Mouse (Mus musculus): ENCODE measurements at regions not wholly inside any gene's neighbourhood (a gene's known extent, or its start where the extent isn't known, plus 50 kb on each side); places are given as distances from the start of the nearest gene placed in this dataset.

GRCm38 (mm10) chr2:139356280-139357010 is 137.3 kb upstream of the Sptlc3 start:
- 77% methylated on average over 3 of the region's 3 CpGs for WGBS
- H3K27me3 ChIP-seq (ENCODE audit: control insufficient read depth, insufficient read depth, low read depth, low read length): no peaks in the 10 kb centered on the region
- ATAC-seq (ENCODE audit: low read depth): no peak

DNA sequence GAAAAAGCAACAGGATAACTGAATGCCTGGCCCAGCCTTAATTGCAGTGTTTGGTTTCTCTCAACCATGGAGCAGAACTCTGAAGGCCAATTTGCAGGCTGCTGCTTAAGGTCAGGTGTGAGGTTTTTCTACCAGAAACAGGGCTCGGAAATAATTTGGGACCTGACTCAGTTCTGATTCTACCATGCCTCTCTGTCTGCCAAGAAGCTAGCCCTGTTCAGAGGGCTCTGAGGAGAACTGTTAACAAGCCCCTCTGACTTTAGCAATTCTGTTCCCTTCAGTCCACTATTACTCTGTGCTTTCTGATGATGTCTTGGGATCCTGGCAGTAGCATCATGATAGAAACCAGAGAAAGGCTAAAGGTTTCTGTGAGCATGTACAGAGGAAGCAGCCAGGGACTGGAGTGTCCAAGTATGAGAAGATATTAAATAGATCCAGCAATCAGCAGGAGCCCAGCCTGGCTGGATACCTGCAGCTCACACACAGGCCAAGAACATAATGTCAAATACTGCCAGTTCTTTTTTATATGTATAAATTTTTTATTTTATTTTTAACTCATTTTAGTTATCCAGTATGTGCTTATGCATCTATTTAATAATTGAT is 131.4 kb upstream of the Sptlc3 start:
- Histone ChIP-seq H3K4me3 (ENCODE audit: low read length) (no peak overlapping the region), H3K27ac (ENCODE audit: low read length) (no peak overlapping the region), H3K4me2 (ENCODE audit: low read depth, low read length) (no peak overlapping the region), H3K27me3 (ENCODE audit: control insufficient read depth, insufficient read depth, low read depth, low read length) (no peaks in the 10 kb centered on the region), H3K36me3 (ENCODE audit: control insufficient read depth, insufficient read depth, low read length) (no peaks in the 10 kb centered on the region), H3K9ac (ENCODE audit: low read length) (no peak overlapping the region), H3K4me1 (replicated peaks; ENCODE audit: control insufficient read depth, insufficient read depth, low read length) (no peaks in the 10 kb centered on the region), H3K9me3 (ENCODE audit: control insufficient read depth, low read length) (no peaks in the 10 kb centered on the region)
- 90% methylated on average over 1 of the region's 1 CpGs for WGBS
- ATAC-seq (ENCODE audit: low read depth): no peak

More at GRCm38 (mm10) chr2:139356280-139357010, 137.3 kb upstream of the Sptlc3 start:
- Histone ChIP-seq H3K36me3 (ENCODE audit: control insufficient read depth, insufficient read depth, low read length) (no peaks in the 10 kb centered on the region), H3K4me2 (ENCODE audit: low read depth, low read length) (no peak overlapping the region), H3K9me3 (ENCODE audit: control insufficient read depth, low read length) (no peaks in the 10 kb centered on the region), H3K27ac (ENCODE audit: low read length) (no peak overlapping the region), H3K4me3 (ENCODE audit: low read length) (no peak overlapping the region), H3K4me1 (replicated peaks; ENCODE audit: control insufficient read depth, insufficient read depth, low read length) (no peaks in the 10 kb centered on the region), H3K9ac (ENCODE audit: low read length) (no peak overlapping the region)

- Histone ChIP-seq H3K4me2 (ENCODE audit: low read depth, low read length) (no peak overlapping the region), H3K36me3 (ENCODE audit: control insufficient read depth, insufficient read depth, low read length) (no peaks in the 10 kb centered on the region), H3K4me3 (ENCODE audit: low read length) (no peak overlapping the region), H3K9me3 (ENCODE audit: control insufficient read depth, low read length) (no peaks in the 10 kb centered on the region), H3K9ac (ENCODE audit: low read length) (no peak overlapping the region), H3K27me3 (ENCODE audit: control insufficient read depth, insufficient read depth, low read depth, low read length) (no peaks in the 10 kb centered on the region), H3K4me1 (replicated peaks; ENCODE audit: control insufficient read depth, insufficient read depth, low read length) (no peaks in the 10 kb centered on the region), H3K27ac (ENCODE audit: low read length) (no peak overlapping the region)
- 11% methylated on average over 1 of the region's 1 CpGs for WGBS
- no peak for ATAC-seq (ENCODE audit: low read depth)
These were observed 123.6 kb upstream of the Sptlc3 start for GRCm38 (mm10) chr2:139370070-139370469.

GRCm38 (mm10) chr2:139380285-139380684 is 113.4 kb upstream of the Sptlc3 start:
- WGBS: 79% methylated on average over 6 of the region's 6 CpGs
- H3K9me3 ChIP-seq (ENCODE audit: control insufficient read depth, low read length): no peaks in the 10 kb centered on the region
- no peak overlapping the region for H3K4me3 ChIP-seq (ENCODE audit: low read length)
- no peak for ATAC-seq (ENCODE audit: low read depth)
- H3K4me1 ChIP-seq (replicated peaks; ENCODE audit: control insufficient read depth, insufficient read depth, low read length): no peaks in the 10 kb centered on the region
- no peak overlapping the region for H3K9ac ChIP-seq (ENCODE audit: low read length)
- H3K27me3 ChIP-seq (ENCODE audit: control insufficient read depth, insufficient read depth, low read depth, low read length): no peaks in the 10 kb centered on the region
- no peaks in the 10 kb centered on the region for H3K36me3 ChIP-seq (ENCODE audit: control insufficient read depth, insufficient read depth, low read length)
- H3K27ac ChIP-seq (ENCODE audit: low read length): no peak overlapping the region
- H3K4me2 ChIP-seq (ENCODE audit: low read depth, low read length): no peak overlapping the region

DNA sequence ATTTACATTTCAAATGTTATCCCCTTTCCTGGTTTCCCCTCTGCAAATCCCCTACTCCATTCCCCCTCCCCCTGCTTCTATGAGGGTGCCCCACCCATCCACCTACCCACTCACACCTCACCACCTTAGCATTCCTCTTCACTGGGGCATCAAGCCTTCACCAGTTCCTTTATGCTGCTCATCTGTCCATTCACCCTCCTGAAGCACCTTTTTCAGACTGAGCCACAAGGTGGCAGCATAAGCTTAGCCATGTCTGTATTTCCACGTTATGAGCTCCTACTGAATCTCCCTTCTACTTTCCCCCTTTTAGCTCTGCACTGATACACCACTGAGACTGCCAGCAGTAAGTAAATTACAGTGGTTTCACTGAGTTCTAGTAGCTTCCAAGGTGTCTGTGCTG is 112.1 kb upstream of the Sptlc3 start:
- no peak overlapping the region for H3K4me2 ChIP-seq (ENCODE audit: low read depth, low read length)
- H3K36me3 ChIP-seq (ENCODE audit: control insufficient read depth, insufficient read depth, low read length): no peaks in the 10 kb centered on the region
- H3K4me1 ChIP-seq (replicated peaks; ENCODE audit: control insufficient read depth, insufficient read depth, low read length): no peaks in the 10 kb centered on the region
- no peak overlapping the region for H3K27ac ChIP-seq (ENCODE audit: low read length)
- no peaks in the 10 kb centered on the region for H3K27me3 ChIP-seq (ENCODE audit: control insufficient read depth, insufficient read depth, low read depth, low read length)
- peak; percentile 62; the same call in 1 of the 2 replicates for ATAC-seq (ENCODE audit: low read depth)
- no peak overlapping the region for H3K9ac ChIP-seq (ENCODE audit: low read length)
- H3K9me3 ChIP-seq (ENCODE audit: control insufficient read depth, low read length): no peaks in the 10 kb centered on the region
- 0% methylated on average over 1 of the region's 1 CpGs for WGBS
- no peak overlapping the region for H3K4me3 ChIP-seq (ENCODE audit: low read length)

GRCm38 (mm10) chr2:139413559-139413958 is 80.2 kb upstream of the Sptlc3 start:
- Histone ChIP-seq H3K36me3 (ENCODE audit: control insufficient read depth, insufficient read depth, low read length) (no peaks in the 10 kb centered on the region), H3K9ac (ENCODE audit: low read length) (no peak overlapping the region), H3K9me3 (ENCODE audit: control insufficient read depth, low read length) (no peaks in the 10 kb centered on the region), H3K27ac (ENCODE audit: low read length) (no peak overlapping the region), H3K4me1 (replicated peaks; ENCODE audit: control insufficient read depth, insufficient read depth, low read length) (no peaks in the 10 kb centered on the region), H3K4me2 (ENCODE audit: low read depth, low read length) (no peak overlapping the region), H3K4me3 (ENCODE audit: low read length) (no peak overlapping the region), H3K27me3 (ENCODE audit: control insufficient read depth, insufficient read depth, low read depth, low read length) (no peaks in the 10 kb centered on the region)
- no peak for ATAC-seq (ENCODE audit: low read depth)
- WGBS: 71% methylated on average over 3 of the region's 3 CpGs

DNA sequence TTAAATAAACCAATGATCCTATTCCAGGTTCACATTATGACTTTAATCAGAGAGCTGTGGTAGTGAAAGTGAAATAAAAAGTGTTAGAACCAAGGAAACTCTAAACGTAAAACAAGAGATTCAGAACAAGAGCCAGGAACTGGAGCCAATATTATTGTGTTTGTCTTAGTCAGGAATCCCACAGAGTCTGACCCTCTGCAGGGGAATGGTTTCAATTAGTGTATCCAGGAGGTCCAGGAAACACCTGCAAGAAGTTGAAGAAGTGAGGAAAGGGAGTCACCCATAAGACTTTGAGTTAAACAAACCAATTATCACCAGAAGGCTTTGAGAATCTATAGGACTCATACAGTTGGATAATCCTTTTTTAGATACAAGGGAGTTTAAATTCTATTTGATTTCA is 76.2 kb upstream of the Sptlc3 start:
- no peaks in the 10 kb centered on the region for H3K36me3 ChIP-seq (ENCODE audit: control insufficient read depth, insufficient read depth, low read length)
- H3K4me1 ChIP-seq (replicated peaks; ENCODE audit: control insufficient read depth, insufficient read depth, low read length): no peaks in the 10 kb centered on the region
- no peaks in the 10 kb centered on the region for H3K9me3 ChIP-seq (ENCODE audit: control insufficient read depth, low read length)
- no peak overlapping the region for H3K4me3 ChIP-seq (ENCODE audit: low read length)
- no peaks in the 10 kb centered on the region for H3K27me3 ChIP-seq (ENCODE audit: control insufficient read depth, insufficient read depth, low read depth, low read length)
- no peak overlapping the region for H3K4me2 ChIP-seq (ENCODE audit: low read depth, low read length)
- H3K9ac ChIP-seq (ENCODE audit: low read length): no peak overlapping the region
- WGBS: 19% methylated on average over 1 of the region's 1 CpGs
- no peak for ATAC-seq (ENCODE audit: low read depth)
- no peak overlapping the region for H3K27ac ChIP-seq (ENCODE audit: low read length)

GRCm38 (mm10) chr2:139422678-139423077 is 71.0 kb upstream of the Sptlc3 start:
- Histone ChIP-seq H3K4me1 (replicated peaks; ENCODE audit: control insufficient read depth, insufficient read depth, low read length) (no peaks in the 10 kb centered on the region), H3K4me2 (ENCODE audit: low read depth, low read length) (no peak overlapping the region), H3K27ac (ENCODE audit: low read length) (no peak overlapping the region), H3K9ac (ENCODE audit: low read length) (no peak overlapping the region), H3K36me3 (ENCODE audit: control insufficient read depth, insufficient read depth, low read length) (no peaks in the 10 kb centered on the region), H3K27me3 (ENCODE audit: control insufficient read depth, insufficient read depth, low read depth, low read length) (no peaks in the 10 kb centered on the region), H3K4me3 (ENCODE audit: low read length) (no peak overlapping the region), H3K9me3 (ENCODE audit: control insufficient read depth, low read length) (no peaks in the 10 kb centered on the region)
- no peak for ATAC-seq (ENCODE audit: low read depth)
- WGBS: 70% methylated on average over 3 of the region's 3 CpGs

DNA sequence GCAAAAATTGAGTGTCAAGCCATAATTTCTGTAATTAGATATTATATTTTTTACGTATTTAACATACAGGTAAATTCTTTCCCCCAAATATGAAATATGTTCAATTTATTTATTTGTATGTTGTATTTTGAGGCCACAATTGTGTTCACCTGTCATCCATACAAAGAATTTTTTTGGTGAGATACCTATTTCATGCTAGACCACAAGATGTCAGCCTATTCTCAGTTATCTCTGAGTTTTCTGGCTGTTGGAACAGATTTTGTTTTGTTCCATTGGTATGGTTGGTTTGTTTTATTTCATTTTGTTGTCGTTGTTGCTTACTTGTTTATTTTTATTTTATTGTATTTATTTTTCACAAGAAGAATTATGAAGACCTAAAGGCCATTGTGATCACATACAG is 70.3 kb upstream of the Sptlc3 start:
- no peak for ATAC-seq (ENCODE audit: low read depth)
- Histone ChIP-seq H3K9ac (ENCODE audit: low read length) (no peak overlapping the region), H3K4me1 (replicated peaks; ENCODE audit: control insufficient read depth, insufficient read depth, low read length) (no peaks in the 10 kb centered on the region), H3K27me3 (ENCODE audit: control insufficient read depth, insufficient read depth, low read depth, low read length) (no peaks in the 10 kb centered on the region), H3K9me3 (ENCODE audit: control insufficient read depth, low read length) (no peaks in the 10 kb centered on the region), H3K4me3 (ENCODE audit: low read length) (no peak overlapping the region), H3K4me2 (ENCODE audit: low read depth, low read length) (no peak overlapping the region), H3K36me3 (ENCODE audit: control insufficient read depth, insufficient read depth, low read length) (no peaks in the 10 kb centered on the region), H3K27ac (ENCODE audit: low read length) (no peak overlapping the region)
- 65% methylated on average over 2 of the region's 2 CpGs for WGBS
